In the genomic region with DNA sequence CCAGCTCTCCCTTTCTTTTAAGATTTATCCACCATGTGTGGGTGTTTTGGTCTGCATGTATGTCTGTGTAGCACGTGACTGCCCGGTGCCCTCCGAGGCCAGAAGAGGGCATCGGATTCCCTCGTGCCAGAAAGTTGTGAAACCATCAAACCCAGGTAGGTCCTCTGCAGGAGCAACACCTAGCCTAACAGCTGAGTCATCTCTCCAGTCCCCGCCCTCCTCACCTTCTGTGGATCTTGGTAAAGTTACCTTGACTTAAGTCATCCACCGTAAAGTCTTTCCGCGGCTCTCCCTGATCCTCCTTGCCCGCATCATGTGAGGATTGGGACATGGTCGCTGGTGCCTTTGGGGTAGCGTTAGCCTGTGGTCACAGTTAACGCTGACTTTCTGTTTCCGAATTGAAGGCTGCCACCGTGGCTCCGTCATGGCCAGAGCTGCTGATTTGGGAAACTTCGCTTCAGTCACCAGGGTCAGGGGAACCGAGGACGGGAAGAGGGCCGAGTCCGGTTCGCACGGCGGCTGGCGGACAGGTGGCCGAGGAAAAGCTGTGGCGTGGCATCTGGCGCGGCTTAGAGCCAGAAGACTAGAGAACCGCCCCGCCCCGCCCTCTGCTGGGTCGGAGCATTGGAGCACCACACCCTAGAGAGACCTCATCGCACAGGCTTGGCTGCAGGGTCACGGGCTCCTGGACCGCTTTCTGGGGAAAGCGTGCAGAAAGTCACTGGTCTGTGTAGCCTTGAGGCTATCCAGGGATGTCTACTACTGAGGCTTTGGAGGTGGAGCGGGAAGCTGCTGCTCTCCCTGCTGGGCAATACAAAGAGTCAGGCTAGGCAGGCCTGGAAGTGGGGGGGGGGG, we compare ENCODE assay signal across 9 mouse cellular contexts. TPM values are rescaled to one million over a fixed set of nuclear protein-coding genes. Genes with fewer than 3 reads are reported as not detected.
A peak's percentile ranks its signal among the peaks of the same experiment; 100 is the strongest.
DNase-seq lines count a peak whose midpoint lies in the region; ATAC-seq and TF ChIP-seq lines count a peak whose summit lies in the region.
"Had no signal": no experiment of that assay in that cellular context is flagged by ENCODE, and none has a peak within 500 bp of the region (broad histone marks: within the 10 kb centered on the region; RNA-seq: fewer than 3 reads in every experiment).

No protein-coding gene starts in this region.

- no peak for TF ChIP-seq CTCF in cerebellum, adult 2 months (IDR thresholded peaks at IDR 0.05; ENCODE audit: borderline replicate concordance, insufficient read depth, low read depth, low read length)

- H3K4me2 ChIP-seq in intestine, embryonic 16.5 days (ENCODE audit: low read depth, low read length), result peak overlapping the region; percentile 80

- H3K9ac ChIP-seq in intestine, embryonic 16.5 days (ENCODE audit: low read depth, low read length), result 0 out of 2 replicates have a peak overlapping the region, but pooled peaks have one; percentile 41

- 5% methylated on average over 38 of the region's 38 CpGs for WGBS in cerebellum, adult 2 months
- WGBS in intestine, embryonic 16.5 days, result 3% methylated on average over 38 of the region's 38 CpGs

- ATAC-seq in cerebellum, adult (ENCODE audit: insufficient number of reproducible peaks, low FRiP score, low TSS enrichment), result no peak
- ATAC-seq in intestine, embryonic 16.5 days, result peak; percentile 73
- peak; percentile 23; the same call in 1 of the 2 replicates for ATAC-seq in megakaryocyte progenitor cell, adult 5-6 weeks (replicated peaks; ENCODE audit: poor library complexity)

- TF ChIP-seq POLR2A in cerebellum, adult 2 months (IDR thresholded peaks at IDR 0.05; ENCODE audit: borderline replicate concordance, insufficient read depth, low read length), result no peak

- no peaks in the 10 kb centered on the region for H3K9me3 ChIP-seq in intestine, embryonic 16.5 days (ENCODE audit: control insufficient read depth, low read length)

- no peaks in the 10 kb centered on the region for H3K4me1 ChIP-seq in cerebellum, adult 2 months (ENCODE audit: control insufficient read depth, insufficient read depth, low read length)
- H3K4me1 ChIP-seq in intestine, embryonic 16.5 days (ENCODE audit: control insufficient read depth, insufficient read depth, low read length), result peaks cover 9% of the 10 kb centered on the region

- peak overlapping the region; percentile 58 for H3K4me3 ChIP-seq in cerebellum, adult 2 months (replicated peaks; ENCODE audit: insufficient read depth, low read depth, low read length)
- H3K4me3 ChIP-seq in intestine, embryonic 16.5 days (ENCODE audit: low read length), result peak overlapping the region; percentile 43

- no peaks in the 10 kb centered on the region for H3K36me3 ChIP-seq in intestine, embryonic 16.5 days (ENCODE audit: control insufficient read depth, insufficient read depth, low read length)

- no peak overlapping the region for H3K27ac ChIP-seq in cerebellum, adult 2 months (ENCODE audit: insufficient read depth, low read length)
- H3K27ac ChIP-seq in intestine, embryonic 16.5 days (ENCODE audit: low read length), result no peak overlapping the region

- no peaks in the 10 kb centered on the region for H3K27me3 ChIP-seq in cerebellum, adult 2 months (ENCODE audit: control insufficient read depth, insufficient read depth, low read length)
- peaks cover 2% of the 10 kb centered on the region; the same call in 1 of the 2 replicates for H3K27me3 ChIP-seq in intestine, embryonic 16.5 days (replicated peaks; ENCODE audit: control insufficient read depth, insufficient read depth, low read length)

- peak in 1 of 2 experiments; percentile 51 for DNase-seq in cerebellum, adult 2 months
- peak; percentile 93 for DNase-seq in ZHBTc4 (ENCODE audit: low read depth, low spot score)
- peak; percentile 62 for DNase-seq in gastrocnemius, postnatal 10 days
- DNase-seq in layer of hippocampus, postnatal 25 days (ENCODE audit: extremely low spot score in 1 of 2, low spot score in 1 of 2), result no peak
- no peak for DNase-seq in layer of hippocampus, postnatal 36 days

RNA-seq across cellular contexts. Expression of gene Sgsm1, which starts 13.4 kb away (rescaled TPM):
- polyA plus RNA-seq in cerebellum, adult 2 months (2012; rRNA removed), result 73.9 and 77.7 TPM in 2 replicates
- total RNA-seq in gastrocnemius, postnatal 10 days (2021), result 1 to 10 TPM in 1 of 2 experiments, under 1 TPM in 1; 0.65 to 1.2 TPM
- 10.3 and 11.1 TPM in 2 replicates for polyA plus RNA-seq in intestine, embryonic 16.5 days (2015; fragmentation: Nextera tagmentation; extraction: Ambion mirVana)
- total RNA-seq in megakaryocyte progenitor cell, adult 5-6 weeks (2015), result 0.67 TPM in 1 of 2 replicates, not detected in the other
- not detected in 2 replicates for total RNA-seq in megakaryocyte progenitor cell, adult 5-6 weeks (2017)
- 10 to 100 TPM; 71.0 to 83.1 TPM for total RNA-seq in layer of hippocampus, postnatal 25 days (2021)
- total RNA-seq in layer of hippocampus, postnatal 36 days (2021), result 10 to 100 TPM; 86.9 to 88.3 TPM

RNA-seq across cellular contexts. Expression of gene Aym1, which starts 33.1 kb away (rescaled TPM):
- not detected in 2 replicates for polyA plus RNA-seq in cerebellum, adult 2 months (2012; rRNA removed)
- total RNA-seq in gastrocnemius, postnatal 10 days (2021), result not detected
- not detected in 2 replicates for polyA plus RNA-seq in intestine, embryonic 16.5 days (2015; fragmentation: Nextera tagmentation; extraction: Ambion mirVana)
- not detected in 2 replicates for total RNA-seq in megakaryocyte progenitor cell, adult 5-6 weeks (2015)
- total RNA-seq in megakaryocyte progenitor cell, adult 5-6 weeks (2017), result not detected in 2 replicates
- not detected for total RNA-seq in layer of hippocampus, postnatal 25 days (2021)
- not detected for total RNA-seq in layer of hippocampus, postnatal 36 days (2021)
- total RNA-seq: gastrocnemius, adult 8-10 months had no signal

Comparison
In these comparisons a context has a peak if more than half of its experiments do, and no peak if none do; other contexts are left out.
1. DNase-seq: peak in ZHBTc4 (single experiment) and gastrocnemius, postnatal 10 days (single experiment); none in layer of hippocampus, postnatal 25 days (0 of 2) and layer of hippocampus, postnatal 36 days (0 of 2).
2. RNA of gene Sgsm1, which starts 13.4 kb away (total RNA-seq): 86.9 to 88.3 TPM in layer of hippocampus, postnatal 36 days and 71.0 to 83.1 TPM in layer of hippocampus, postnatal 25 days; 0.65 to 1.2 TPM in gastrocnemius, postnatal 10 days and 0.67 TPM in megakaryocyte progenitor cell, adult 5-6 weeks; every median in the first group is over 10 times any median in the second.